Mouse (Mus musculus): ENCODE measurements around the gene Olfr247. TPM values are rescaled to one million over a fixed set of nuclear protein-coding genes. Genes with fewer than 3 reads are reported as not detected.
"Not testable (repeated sequence)": the region's sequence is repeated elsewhere in the genome, so short reads cannot be mapped to it uniquely, and the experiment has no call there.

Gene Olfr247
- not detected for total RNA-seq (2021)
- long read RNA-seq, experiment 1: 0 reads
- long read RNA-seq, experiment 2: 0 reads

DNA sequence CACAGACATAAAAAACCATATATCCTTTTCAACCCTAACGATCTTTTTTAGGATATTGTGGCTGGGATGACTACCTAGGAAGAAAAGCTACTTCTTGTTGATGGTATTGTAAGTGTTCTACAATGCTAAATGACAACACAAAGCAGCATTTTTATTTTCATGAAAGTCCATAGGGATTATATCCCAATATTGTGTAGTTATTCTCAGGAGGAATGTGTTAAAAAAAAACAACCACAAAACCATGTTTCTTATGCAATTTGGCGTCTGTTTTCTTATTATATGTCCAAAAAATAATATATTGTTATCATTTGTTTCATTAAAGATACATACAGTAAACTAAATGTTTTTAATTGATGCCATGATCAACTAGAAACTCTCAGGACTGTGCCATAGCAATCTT lies at the start of gene Olfr247:
TSS of gene Olfr247 (minus strand) at position 101 of the 400 bp plus-strand sequence.
- DNase-seq: not testable (repeated sequence)

DNA sequence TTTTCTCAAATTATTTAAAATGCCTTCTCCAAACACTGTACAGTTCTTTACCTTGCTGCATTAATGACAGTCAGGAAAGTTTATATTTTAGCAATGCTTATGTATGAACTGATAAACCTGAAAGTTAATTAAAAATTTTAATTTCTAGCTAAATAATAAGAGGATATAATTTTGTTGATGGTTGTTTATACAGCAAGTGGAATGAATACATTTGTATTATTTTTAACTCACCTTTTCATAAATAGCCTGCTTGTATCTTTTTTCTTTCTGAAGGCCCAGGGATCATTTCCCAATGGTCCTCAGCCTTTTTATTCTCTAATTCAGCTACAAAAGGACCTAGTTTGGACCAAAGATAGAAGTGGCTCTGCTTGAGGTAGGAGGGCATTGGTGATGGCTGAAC lies 36.4 kb upstream of the Olfr247 start, which contains the start of gene Olfr820:
TSS of gene Olfr820 (plus strand) at position 301 of the 400 bp plus-strand sequence.
- DNase-seq: no peak

DNA sequence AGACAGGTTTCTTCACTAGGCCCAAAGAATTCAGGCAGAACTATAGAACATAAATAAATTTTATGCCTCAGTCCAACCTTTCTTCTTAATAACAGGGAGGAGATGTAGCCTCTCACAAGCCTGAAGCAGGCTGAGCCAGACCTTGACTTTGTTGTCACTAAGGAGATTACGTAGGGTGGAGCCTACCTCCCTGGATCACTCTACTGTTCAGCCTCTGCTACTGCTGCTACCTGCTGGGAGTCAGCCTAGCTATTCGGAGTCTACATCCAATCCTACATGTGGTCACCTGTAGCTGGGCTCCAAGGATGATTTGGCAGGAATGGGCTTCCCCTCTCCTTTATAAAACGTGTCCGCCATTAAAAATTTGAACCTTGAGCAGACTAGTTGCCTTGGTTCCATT lies 29.4 kb upstream of the Olfr247 start:
- DNase-seq: not testable (repeated sequence)

DNA sequence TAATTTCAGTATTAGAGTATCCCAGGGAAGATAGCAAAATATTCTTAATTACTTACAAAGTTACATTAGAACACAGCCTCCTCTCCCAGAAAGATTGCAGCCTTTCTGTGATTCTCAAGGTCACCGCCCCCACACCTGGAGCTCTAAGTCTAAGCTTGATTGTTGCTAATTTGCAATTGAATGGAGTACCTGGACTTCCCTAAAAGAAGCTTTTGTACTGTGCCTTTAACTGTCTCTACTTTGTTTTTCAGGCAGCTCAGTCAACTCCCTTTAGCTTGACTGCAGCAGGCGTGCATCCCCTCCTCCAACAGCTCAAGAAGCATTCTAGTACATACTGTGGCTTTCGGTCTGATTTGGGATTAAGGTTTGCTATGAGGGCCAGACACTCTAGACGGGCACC lies 28.2 kb upstream of the Olfr247 start:
- not testable (repeated sequence) for DNase-seq

DNA sequence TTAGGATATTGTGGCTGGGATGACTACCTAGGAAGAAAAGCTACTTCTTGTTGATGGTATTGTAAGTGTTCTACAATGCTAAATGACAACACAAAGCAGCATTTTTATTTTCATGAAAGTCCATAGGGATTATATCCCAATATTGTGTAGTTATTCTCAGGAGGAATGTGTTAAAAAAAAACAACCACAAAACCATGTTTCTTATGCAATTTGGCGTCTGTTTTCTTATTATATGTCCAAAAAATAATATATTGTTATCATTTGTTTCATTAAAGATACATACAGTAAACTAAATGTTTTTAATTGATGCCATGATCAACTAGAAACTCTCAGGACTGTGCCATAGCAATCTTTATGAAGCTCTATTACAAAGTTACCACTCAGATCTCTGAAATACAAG lies 9.0 kb upstream of the Olfr247 start, which contains the start of gene Gm10310:
TSS of gene Gm10310 (minus strand) at position 101 of the 400 bp plus-strand sequence.
- not testable (repeated sequence) for DNase-seq

DNA sequence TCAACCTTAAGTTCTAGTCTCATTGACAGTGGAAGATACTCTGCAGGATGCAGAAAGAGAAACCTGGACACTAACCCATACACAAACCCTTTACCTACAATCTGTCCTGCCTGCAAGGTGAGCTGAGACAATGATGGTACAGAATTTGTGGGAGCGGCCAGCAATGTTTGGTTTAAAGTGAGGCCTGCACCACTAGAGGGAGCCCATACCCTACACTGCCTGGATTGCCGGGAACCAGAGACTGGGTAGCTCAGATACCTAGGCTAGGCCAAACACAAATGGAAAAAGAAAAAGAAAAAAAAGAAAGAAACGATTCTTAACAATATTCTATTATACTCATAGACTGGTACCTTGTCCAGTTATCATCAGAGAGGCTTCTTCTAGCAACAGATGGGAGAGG lies 5.9 kb upstream of the Olfr247 start:
- DNase-seq: not testable (repeated sequence)

DNA sequence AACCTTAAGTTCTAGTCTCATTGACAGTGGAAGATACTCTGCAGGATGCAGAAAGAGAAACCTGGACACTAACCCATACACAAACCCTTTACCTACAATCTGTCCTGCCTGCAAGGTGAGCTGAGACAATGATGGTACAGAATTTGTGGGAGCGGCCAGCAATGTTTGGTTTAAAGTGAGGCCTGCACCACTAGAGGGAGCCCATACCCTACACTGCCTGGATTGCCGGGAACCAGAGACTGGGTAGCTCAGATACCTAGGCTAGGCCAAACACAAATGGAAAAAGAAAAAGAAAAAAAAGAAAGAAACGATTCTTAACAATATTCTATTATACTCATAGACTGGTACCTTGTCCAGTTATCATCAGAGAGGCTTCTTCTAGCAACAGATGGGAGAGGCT lies 2.9 kb downstream of the Olfr247 start:
- DNase-seq: not testable (repeated sequence)

DNA sequence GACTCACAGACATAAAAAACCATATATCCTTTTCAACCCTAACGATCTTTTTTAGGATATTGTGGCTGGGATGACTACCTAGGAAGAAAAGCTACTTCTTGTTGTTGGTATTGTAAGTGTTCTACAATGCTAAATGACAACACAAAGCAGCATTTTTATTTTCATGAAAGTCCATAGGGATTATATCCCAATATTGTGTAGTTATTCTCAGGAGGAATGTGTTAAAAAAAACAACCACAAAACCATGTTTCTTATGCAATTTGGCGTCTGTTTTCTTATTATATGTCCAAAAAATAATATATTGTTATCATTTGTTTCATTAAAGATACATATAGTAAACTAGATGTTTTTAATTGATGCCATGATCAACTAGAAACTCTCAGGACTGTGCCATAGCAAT lies 8.8 kb downstream of the Olfr247 start, which contains the start of gene Olfr819:
TSS of gene Olfr819 (minus strand) at position 101 of the 400 bp plus-strand sequence.
- not testable (repeated sequence) for DNase-seq

DNA sequence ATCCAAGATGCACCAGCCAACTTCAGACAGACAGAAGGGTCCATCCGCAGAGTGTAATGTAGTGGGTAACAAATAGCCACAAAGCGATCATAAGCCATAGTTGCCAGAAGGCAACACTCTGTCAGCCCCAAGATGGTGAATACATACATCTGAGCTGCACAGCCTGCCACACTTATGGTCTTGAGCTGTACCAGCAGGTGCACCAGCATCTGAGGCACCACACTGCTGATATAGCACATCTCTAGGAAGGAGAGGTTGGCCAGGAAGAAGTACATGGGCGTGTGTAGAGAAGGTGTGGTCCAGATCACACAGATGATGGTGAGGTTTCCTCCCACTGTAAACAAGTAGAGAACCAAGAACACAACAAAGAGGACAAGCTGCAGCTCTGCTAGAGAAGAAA lies 9.7 kb downstream of the Olfr247 start:
- not testable (repeated sequence) for DNase-seq

DNA sequence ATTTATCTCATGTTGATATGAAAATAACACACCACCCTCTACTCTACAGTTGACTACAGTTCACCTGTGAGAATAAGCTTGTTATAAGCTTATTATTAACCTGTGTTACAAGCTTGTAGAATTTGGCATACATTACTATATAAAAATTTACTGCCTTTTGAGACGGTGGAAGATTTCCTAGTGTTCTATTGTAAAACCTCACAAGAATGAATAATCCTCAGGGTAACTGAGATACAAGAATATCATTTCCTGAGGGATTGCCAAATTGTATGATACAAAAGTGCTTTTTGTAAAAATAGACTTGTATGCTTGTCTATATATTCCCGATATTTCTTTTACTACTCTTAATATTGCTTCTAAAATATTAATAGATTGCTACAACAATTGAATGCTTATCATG lies 26.9 kb downstream of the Olfr247 start, which contains the start of gene Olfr818:
TSS of gene Olfr818 (minus strand) at position 101 of the 400 bp plus-strand sequence.
- no peak for DNase-seq

Other genes with a start within 250 kb of the Olfr247 start
- gene Olfr805, start 246.8 kb downstream of the Olfr247 start, total RNA-seq (2021): not detected
- gene Olfr806, start 234.2 kb downstream of the Olfr247 start, total RNA-seq (2021): not detected
- gene Olfr807, start 218.3 kb downstream of the Olfr247 start, total RNA-seq (2021): not detected
- gene Olfr808, start 210.7 kb downstream of the Olfr247 start, total RNA-seq (2021): not detected
- gene Olfr809, start 201.5 kb downstream of the Olfr247 start, total RNA-seq (2021): not detected
- gene Olfr810, start 181.2 kb downstream of the Olfr247 start, total RNA-seq (2021): not detected
- not detected for gene Olfr811, start 171.7 kb downstream of the Olfr247 start, total RNA-seq (2021)
- gene Olfr812, start 130.0 kb downstream of the Olfr247 start, total RNA-seq (2021): not detected
- gene Olfr813, start 120.8 kb downstream of the Olfr247 start, total RNA-seq (2021): not detected
- not detected for gene Olfr814, start 96.3 kb downstream of the Olfr247 start, total RNA-seq (2021)
- gene Olfr815, start 70.3 kb downstream of the Olfr247 start, total RNA-seq (2021): not detected
- not detected for gene Olfr816, start 60.5 kb downstream of the Olfr247 start, total RNA-seq (2021)
- gene Olfr818, start 27.0 kb downstream of the Olfr247 start, total RNA-seq (2021): not detected
- gene Olfr819, start 8.9 kb downstream of the Olfr247 start, total RNA-seq (2021): not detected
- not detected for gene Gm10310, start 8.9 kb upstream of the Olfr247 start, total RNA-seq (2021)
- gene Olfr820, start 36.5 kb upstream of the Olfr247 start, total RNA-seq (2021): not detected
- gene Olfr821, start 54.2 kb upstream of the Olfr247 start, total RNA-seq (2021): not detected
- gene Olfr822, start 95.1 kb upstream of the Olfr247 start, total RNA-seq (2021): not detected
- gene Olfr823, start 139.2 kb upstream of the Olfr247 start, total RNA-seq (2021): not detected
- not detected for gene Olfr824, start 153.9 kb upstream of the Olfr247 start, total RNA-seq (2021)
- gene Olfr825, start 190.6 kb upstream of the Olfr247 start, total RNA-seq (2021): not detected
- not detected for gene Olfr826, start 208.0 kb upstream of the Olfr247 start, total RNA-seq (2021)
- gene Olfr827, start 238.3 kb upstream of the Olfr247 start, total RNA-seq (2021): not detected